Mouse (Mus musculus): Measurements from ENCODE around the gene Tbc1d1.

Tbc1d1 gene

DNA sequence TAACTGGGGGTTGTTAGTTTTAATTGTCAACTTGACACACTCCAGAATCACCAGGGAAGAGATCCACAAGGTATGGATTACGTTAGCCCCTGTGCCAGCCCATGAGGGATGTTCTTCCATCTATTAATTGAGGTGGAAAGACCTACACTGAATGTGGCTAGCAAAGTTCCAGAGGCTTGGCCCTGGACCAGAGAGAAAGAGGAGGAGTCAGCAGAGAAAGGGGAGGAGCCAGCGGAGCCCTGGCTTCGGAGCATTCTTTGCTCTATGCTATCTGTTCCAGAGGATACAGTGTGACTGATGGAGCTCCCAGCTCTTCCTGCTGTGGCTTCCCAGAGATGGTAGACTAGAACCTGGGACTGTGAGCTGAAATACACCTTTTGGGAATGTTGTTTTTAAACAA is 50.3 kb downstream of the Tbc1d1 start:
- DNase-seq (ENCODE audit: low read depth, low spot score) = peak; percentile 25

GRCm38 (mm10) chr5:64206875-64207274 is 50.8 kb downstream of the Tbc1d1 start:
- DNase-seq (ENCODE audit: low read depth, low spot score) = no peak

DNA sequence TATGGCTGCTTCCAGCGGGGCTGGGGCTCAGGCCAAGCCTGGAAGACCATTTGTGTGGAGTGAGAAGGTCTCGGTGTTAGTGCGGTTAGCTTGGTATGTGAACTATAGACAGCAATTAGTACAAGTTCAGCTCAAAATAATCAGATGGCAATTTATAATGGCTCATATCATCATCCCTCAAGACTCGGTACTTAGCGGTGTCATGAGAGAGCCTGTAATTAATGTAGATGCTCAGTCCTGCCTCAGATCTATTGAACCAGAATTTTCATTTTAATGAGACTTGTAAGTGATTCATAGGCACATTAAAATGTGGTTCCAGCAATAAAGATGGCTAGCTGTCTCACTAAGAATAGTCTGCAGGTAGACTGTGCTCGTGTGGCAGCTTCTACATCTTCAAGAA is 51.7 kb downstream of the Tbc1d1 start:
- no peak for DNase-seq (ENCODE audit: low read depth, low spot score)

DNA sequence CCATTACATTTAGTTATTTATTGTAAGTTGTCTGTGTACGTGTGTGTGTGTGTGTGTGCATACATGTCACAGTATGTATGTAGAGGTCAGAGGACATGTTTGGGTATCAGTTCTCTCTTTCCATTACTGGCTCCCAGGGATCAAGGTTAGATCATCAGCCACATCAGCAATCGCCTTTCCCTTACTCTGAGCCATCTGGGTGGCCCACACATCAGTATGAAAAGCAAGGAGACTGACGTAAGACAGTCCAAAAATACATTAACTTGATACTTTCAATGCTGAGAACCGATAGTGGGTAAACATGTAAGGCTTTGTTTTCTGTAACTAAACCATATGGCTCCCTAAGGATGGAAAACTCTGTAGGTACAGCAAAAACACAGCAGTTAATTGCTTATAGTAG is 54.7 kb downstream of the Tbc1d1 start:
- no peak for DNase-seq (ENCODE audit: low read depth, low spot score)

DNA sequence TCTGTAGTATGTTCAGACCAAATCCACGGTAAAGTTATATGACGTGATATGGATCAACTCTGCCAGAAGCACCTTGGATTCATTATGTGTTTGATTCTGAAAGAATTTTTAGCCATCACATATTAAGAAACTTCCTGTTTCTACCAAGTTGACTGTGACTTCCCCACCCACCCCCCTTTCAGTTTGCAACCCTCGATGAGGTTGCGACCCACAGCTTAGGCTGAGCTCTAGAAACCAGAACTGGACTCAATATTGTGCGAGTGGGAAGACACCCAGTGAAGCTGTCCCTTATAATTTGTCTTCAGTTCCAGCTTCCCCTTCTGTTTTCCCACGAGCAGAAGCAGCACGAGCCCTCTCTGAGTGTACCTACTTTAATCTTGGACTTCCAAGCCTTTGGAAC is 55.2 kb downstream of the Tbc1d1 start:
- no peak for DNase-seq (ENCODE audit: low read depth, low spot score)

DNA sequence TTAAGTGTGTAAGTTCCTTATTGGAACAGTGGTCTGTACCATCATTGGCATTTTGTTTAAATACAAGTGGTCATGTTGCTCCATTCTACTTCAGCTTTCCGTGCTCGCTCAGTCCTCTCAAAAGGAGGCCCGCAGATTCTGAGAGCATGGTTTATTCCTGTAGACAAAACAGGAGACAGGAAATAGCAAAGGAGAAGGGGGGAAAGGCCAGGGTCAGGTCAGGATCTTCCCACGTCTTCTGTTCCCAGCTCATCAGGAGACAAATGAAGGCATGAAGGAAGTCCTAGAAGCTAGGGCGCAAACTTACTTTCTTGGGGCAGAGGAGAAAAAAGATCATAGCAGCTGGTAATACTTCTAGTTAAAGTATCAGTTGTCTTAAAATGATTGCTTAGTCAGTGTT is 56.1 kb downstream of the Tbc1d1 start:
- no peak for DNase-seq (ENCODE audit: low read depth, low spot score)

GRCm38 (mm10) chr5:64212619-64213018 is 56.5 kb downstream of the Tbc1d1 start:
- no peak for DNase-seq (ENCODE audit: low read depth, low spot score)

- no peak for DNase-seq (ENCODE audit: low read depth, low spot score)
These were observed 59.7 kb downstream of the Tbc1d1 start for GRCm38 (mm10) chr5:64215806-64216205.

DNA sequence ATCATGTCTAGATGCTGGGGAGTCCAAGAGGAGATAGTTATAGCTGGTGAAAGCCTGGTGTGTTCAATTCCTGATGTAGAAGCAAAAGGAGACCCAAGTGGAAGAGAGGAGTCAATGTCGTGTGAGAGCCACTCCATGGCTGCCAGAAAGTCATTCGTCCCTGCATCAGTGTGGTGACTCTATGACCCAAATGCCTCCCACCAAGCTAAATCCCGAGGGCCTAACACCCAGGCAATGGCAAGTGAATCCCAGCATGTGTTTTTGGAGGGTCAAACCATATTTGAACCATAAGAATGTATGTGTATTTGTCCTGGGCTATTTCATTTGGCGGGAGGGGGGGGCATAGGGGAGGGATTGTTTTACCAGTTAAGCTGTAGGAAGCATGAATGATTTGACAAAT is 60.2 kb downstream of the Tbc1d1 start:
- DNase-seq (ENCODE audit: low read depth, low spot score) = no peak

- DNase-seq (ENCODE audit: low read depth, low spot score) = no peak
These were observed 61.2 kb downstream of the Tbc1d1 start for GRCm38 (mm10) chr5:64217256-64217655.

- no peak for DNase-seq (ENCODE audit: low read depth, low spot score)
These were observed 61.9 kb downstream of the Tbc1d1 start for GRCm38 (mm10) chr5:64217816-64218602.

- no peak for DNase-seq (ENCODE audit: low read depth, low spot score)
These were observed 62.5 kb downstream of the Tbc1d1 start for GRCm38 (mm10) chr5:64218603-64218999.

GRCm38 (mm10) chr5:64220776-64221175 is 64.7 kb downstream of the Tbc1d1 start:
- no peak for DNase-seq (ENCODE audit: low read depth, low spot score)

GRCm38 (mm10) chr5:64224735-64225425 is 68.8 kb downstream of the Tbc1d1 start:
- peak; percentile 94 for DNase-seq (ENCODE audit: low read depth, low spot score)

DNA sequence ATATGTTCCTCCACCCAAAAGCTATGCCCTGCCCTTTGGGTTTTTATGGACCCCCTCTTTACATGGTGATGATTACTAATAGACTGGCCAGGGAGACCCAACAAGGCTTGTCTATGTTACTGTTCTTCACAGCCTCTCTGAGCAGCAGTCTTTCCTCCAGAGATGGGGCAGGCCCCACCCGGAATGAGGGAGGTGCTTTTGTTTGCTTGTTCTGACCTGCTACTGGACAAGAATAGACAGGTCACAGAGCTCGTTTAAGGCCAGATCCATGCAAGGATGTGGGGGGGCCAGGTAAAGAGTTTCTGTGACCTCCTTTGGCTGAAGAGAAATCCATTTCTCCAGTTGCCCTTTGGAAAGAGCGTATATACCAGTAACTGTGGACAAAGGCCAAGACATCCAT is 72.1 kb downstream of the Tbc1d1 start:
- DNase-seq (ENCODE audit: low read depth, low spot score) = no peak

DNA sequence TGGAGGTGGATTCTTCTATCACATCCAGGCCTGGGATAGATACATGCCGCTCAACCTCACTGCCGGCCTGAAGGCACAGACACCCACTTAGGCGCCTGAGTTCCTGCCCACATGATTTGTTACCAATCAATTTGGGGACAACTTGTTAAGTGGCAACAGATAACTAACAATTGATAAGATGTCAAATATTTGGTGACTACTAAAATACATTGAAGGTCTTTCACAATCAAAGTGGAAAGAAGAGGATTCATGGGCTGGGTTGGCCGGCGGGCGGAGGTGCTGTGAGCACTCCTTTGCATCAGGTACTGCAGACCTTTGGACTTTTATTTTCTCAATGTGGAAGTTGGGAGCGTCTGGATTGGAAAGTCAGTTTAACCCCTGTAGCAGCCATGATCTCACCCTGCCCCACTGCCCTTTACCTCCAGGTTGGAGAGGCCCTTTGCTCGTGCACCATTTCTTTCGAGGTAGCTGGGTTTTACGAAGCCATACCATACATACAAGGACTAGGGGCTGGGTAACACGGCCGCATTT is 73.3 kb downstream of the Tbc1d1 start:
- no peak for DNase-seq (ENCODE audit: low read depth, low spot score)

- DNase-seq (ENCODE audit: low read depth, low spot score) = peak; percentile 93
These were observed 74.0 kb downstream of the Tbc1d1 start for GRCm38 (mm10) chr5:64230061-64230466.

DNA sequence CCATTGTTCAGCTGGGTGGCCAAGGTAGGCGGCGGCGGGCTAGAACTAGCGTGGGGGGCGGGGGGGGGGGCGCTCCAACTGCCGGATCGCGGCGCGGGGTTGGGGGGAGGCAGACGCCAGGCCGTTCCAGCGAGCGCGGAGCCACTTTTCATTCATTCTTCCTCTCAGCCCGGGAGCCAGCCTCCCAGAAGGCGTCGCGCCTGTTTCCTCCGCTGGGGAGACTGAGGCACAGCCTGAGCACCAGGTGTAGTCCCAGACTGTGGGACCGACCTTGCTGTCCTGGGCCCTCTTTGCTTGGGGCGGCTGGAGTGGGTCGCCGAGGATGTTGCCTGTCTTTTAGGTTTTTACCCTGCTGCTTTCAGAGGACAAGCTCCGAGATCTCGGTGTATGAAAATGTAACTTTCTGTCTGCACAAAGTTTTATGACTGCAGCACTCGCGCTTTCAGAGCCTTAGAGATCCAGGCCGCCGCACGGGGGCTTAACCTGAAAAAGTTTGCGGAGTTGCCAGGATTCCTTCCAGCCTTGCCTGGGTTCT is 74.5 kb downstream of the Tbc1d1 start:
- peak; percentile 67 for DNase-seq (ENCODE audit: low read depth, low spot score)

GRCm38 (mm10) chr5:64232872-64233271 is 76.8 kb downstream of the Tbc1d1 start:
- DNase-seq (ENCODE audit: low read depth, low spot score) = no peak

- DNase-seq (ENCODE audit: low read depth, low spot score) = no peak
These were observed 78.3 kb downstream of the Tbc1d1 start for GRCm38 (mm10) chr5:64234269-64234985.

GRCm38 (mm10) chr5:64235250-64235649 is 79.1 kb downstream of the Tbc1d1 start:
- no peak for DNase-seq (ENCODE audit: low read depth, low spot score)

GRCm38 (mm10) chr5:64236561-64236960 is 80.5 kb downstream of the Tbc1d1 start:
- no peak for DNase-seq (ENCODE audit: low read depth, low spot score)
